Mouse (Mus musculus): ENCODE measurements around the gene Gng3.
A peak's percentile ranks its signal among the peaks of the same experiment; 100 is the strongest.
"Not testable (repeated sequence)": the region's sequence is repeated elsewhere in the genome, so short reads cannot be mapped to it uniquely, and the experiment has no call there.

Gene Gng3

DNA sequence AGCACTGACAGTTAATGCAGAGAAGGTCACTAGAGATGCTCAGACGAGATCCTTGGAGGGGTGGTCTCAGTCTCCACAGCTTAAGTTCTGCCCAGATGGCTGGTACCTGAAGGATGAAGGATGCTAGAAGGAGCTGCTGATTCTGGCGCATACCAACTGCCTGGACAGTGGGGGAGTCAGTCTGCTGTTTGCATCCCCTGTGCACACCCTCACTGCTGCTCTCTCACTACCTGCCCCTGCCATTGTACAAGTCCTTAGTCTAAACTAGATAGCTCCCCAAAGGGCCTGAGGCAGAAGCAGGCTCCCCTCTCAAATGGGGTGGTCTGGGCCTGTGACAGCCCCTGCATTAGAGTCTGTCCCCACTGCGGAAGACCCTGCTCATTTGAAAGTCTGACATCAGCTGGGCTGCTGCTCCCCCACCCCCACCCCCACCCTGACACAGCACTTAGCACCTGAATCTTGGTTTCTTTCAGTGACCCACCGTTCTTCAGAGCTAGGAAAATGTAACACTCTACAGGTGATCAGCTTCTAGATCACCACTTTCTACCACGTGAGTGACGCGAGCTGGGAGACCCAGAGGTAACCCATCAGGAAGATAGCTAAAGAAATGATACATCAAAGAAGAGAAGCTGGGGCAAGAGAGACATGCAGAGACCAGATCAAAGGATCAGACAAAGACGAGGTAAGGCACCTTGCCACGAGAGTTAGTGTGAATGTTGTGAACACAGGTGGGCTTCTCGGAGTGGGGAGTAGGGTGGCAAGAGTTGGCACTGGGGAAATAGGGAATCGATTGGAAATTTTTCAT is at the start of gene Gng3:
Gene Gng3, minus strand, starts transcription at position 92 of the 805 bp plus-strand sequence.
- DNase-seq (ENCODE audit: low read depth, low spot score): no peak

DNA sequence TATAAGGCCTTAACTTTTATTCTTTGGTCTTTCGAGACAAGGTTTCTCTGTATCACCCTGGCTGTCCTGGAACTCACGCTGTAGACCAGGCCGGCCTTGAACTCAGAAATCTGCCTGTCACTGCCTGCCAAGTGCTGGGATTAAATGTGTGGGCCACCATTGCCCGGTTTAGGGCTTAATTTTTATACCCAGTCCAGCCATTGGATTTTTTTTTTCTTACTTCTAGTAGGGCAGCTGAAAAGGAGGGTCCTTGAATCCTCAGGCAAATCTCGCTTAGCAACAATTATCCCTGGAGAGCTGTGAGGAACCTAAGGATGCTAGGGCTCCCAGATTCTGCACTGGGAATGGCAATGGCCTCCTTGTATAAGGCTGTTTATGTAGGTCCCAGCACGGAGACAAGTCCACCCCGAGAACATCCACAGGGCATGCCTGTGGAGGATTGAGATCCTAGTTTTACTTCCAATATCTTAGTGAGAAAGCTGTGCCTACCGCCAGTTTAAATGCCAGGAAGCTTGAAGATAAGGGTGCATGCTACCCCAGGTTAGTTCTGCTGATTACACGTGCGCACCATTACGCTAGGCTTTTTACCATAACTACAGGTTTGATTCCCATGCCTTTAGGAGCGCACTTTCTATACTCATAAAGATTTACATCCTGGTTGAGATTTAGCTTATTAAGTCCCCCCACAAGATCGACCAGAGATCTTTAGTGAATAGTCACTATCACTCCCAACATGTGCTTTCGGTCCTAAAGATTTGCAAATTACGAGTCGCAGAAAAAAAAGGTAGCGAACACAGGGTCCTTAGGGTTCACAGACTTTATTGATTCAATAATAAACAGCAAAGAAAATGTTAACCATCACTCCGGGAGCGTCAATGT is 48.8 kb upstream of the Gng3 start:
- DNase-seq (ENCODE audit: low read depth, low spot score): no peak
- Histone ChIP-seq H3K36me3 (ENCODE audit: control insufficient read depth, insufficient read depth, low read length, poor library complexity, severe bottlenecking) (0 out of 2 replicates have a peak, but pooled peaks cover 2% of the 10 kb centered on the region), H3K27me3 (ENCODE audit: control insufficient read depth, insufficient read depth, low read length, poor library complexity, severe bottlenecking) (no peaks in the 10 kb centered on the region)

More for the DNA sequence above, at the start of gene Gng3:
- Histone ChIP-seq H3K27me3 (ENCODE audit: control insufficient read depth, insufficient read depth, low read length, poor library complexity, severe bottlenecking) (no peaks in the 10 kb centered on the region), H3K36me3 (ENCODE audit: control insufficient read depth, insufficient read depth, low read length, poor library complexity, severe bottlenecking) (peaks cover 5% of the 10 kb centered on the region; the same call in 1 of the 2 replicates)

DNA sequence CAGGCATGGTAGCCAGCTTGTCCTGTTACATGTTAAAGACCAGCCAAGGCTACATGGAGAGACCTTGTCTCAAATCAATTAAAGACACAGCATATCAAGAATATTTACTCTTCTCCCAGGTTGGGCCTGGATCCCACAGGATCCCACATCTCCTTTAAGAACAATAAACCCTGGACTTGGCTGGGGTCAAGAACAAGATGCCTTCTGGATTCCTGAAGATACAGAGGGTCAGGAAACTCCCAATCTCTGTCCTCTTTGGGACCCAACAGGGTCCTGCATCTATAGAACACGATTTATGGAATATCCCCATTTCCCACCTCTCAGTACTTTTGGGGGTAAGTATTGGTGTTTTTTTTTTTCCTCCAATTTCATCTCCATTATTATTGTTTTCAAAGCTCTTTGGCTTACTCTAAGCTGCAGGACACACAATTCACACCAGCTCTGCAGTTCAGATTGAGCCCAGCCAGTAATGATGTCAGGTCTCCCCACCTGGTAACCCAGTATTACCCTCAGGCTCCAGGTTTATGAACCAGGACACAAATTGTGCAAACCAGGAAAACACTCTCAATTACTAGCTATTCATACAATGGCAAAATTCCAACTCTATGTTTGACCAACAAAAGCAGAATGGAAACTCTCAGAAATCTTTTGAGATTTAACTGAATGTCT is 48.1 kb upstream of the Gng3 start:
- Histone ChIP-seq H3K36me3 (ENCODE audit: control insufficient read depth, insufficient read depth, low read length, poor library complexity, severe bottlenecking) (0 out of 2 replicates have a peak, but pooled peaks cover 2% of the 10 kb centered on the region), H3K27me3 (ENCODE audit: control insufficient read depth, insufficient read depth, low read length, poor library complexity, severe bottlenecking) (no peaks in the 10 kb centered on the region)
- DNase-seq (ENCODE audit: low read depth, low spot score): no peak

DNA sequence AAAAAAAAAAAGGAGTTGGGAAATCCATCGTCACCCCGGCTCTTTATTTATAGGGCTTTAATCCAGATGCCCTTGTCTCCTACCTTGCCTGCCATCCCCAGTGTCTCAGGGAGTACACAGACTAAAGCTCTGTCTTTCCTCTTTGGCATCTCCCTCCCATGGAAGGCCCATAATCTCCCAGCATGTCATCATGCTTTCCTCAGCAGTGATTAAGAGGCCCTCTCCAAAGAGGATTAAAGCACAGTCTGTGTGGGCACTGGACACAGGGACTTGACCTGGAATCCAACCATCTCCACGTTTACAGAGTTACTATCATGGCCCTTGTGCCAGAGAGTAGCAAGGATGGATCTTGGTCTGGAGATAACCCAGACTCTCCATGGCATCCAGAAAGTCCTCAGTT is 44.6 kb upstream of the Gng3 start, which contains the start of the genes Lbhd1 and Gm49403:
Gene Lbhd1, plus strand, starts transcription at position 117 of the 400 bp plus-strand sequence.
Gene Gm49403, plus strand, starts transcription at position 315 of the 400 bp plus-strand sequence.
- Histone ChIP-seq H3K27me3 (ENCODE audit: control insufficient read depth, insufficient read depth, low read length, poor library complexity, severe bottlenecking) (no peaks in the 10 kb centered on the region), H3K36me3 (ENCODE audit: control insufficient read depth, insufficient read depth, low read length, poor library complexity, severe bottlenecking) (no peaks in the 10 kb centered on the region)
- no peak for DNase-seq (ENCODE audit: low read depth, low spot score)

DNA sequence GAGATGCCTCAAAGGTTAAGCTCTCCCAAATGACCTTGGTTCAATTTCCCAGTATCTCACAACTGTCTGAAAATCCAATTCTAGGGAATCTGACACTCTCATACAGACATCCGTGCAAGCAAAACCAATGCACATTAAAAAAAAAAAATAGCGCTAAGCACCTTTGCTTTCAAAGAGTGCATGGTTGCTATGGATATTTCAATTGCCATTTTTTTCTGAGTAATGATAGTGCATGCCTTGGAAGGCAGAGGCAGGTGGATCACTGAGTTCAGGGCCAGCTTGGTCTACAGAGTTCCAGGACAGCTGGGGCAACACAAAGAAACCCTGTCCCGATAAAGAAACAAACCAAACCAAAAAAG is 42.0 kb upstream of the Gng3 start:
- no peaks in the 10 kb centered on the region for H3K27me3 ChIP-seq (ENCODE audit: control insufficient read depth, insufficient read depth, low read length, poor library complexity, severe bottlenecking)
- no peaks in the 10 kb centered on the region; the same call in 1 of the 2 replicates for H3K36me3 ChIP-seq (ENCODE audit: control insufficient read depth, insufficient read depth, low read length, poor library complexity, severe bottlenecking)
- no peak for DNase-seq (ENCODE audit: low read depth, low spot score)

DNA sequence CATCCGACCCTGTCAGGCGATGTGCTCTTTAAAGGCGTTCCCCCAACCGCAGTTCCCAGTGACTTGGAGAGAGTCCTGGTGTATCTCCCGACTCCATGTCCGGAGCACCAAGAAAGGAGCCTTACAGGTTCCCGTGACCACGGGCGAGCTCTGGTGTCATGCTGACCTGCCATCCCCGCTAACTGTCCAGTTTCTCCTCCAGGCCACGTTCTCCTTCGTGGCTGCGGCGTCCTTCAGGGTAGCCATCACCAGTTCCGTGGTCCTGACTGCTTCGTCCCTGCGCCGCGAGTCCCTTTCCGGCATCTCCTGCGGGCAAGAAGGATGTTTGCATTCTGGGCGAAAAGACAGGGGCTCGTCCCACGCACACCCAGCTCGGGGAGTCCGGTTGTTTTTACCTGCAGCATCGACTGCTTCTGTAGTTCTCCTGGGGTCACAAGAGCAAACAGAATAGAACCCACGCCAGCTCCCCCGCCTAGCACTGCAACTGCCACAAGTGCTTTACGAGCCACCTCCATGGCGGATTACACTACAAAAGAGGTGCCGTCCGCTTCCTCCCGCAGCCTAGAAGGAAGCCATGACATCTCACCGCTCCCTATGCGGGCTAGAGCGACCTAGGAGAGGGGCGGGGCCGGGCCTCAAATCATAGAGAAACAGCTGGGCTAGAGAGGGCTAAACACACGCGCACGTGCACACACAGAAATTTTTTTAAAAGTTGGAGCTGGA is 41.5 kb upstream of the Gng3 start, which contains the start of gene Uqcc3:
Gene Uqcc3, minus strand, starts transcription at position 613 of the 723 bp plus-strand sequence.
- H3K27me3 ChIP-seq (ENCODE audit: control insufficient read depth, insufficient read depth, low read length, poor library complexity, severe bottlenecking): no peaks in the 10 kb centered on the region
- peak; percentile 90 for DNase-seq (ENCODE audit: low read depth, low spot score)
- peaks cover 1% of the 10 kb centered on the region for H3K36me3 ChIP-seq (ENCODE audit: control insufficient read depth, insufficient read depth, low read length, poor library complexity, severe bottlenecking)

DNA sequence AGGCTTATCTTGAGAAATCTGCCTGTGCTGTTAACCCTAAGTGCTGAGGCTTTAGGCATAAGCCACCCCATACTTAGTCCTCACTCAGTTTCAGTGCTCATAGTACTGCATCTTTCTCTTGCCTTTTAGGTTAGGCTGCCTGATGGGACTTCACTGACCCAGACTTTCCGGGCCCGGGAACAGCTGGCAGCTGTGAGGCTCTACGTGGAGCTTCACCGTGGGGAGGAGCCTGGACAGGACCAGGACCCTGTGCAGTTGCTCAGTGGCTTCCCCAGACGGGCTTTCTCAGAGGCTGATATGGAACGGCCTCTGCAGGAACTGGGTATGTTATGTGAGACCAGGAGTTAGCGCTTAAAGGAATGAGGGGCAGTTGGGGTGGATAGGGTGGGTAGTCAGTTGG is 36.0 kb upstream of the Gng3 start:
- no peaks in the 10 kb centered on the region for H3K27me3 ChIP-seq (ENCODE audit: control insufficient read depth, insufficient read depth, low read length, poor library complexity, severe bottlenecking)
- DNase-seq (ENCODE audit: low read depth, low spot score): no peak
- H3K36me3 ChIP-seq (ENCODE audit: control insufficient read depth, insufficient read depth, low read length, poor library complexity, severe bottlenecking): peaks cover 4% of the 10 kb centered on the region

DNA sequence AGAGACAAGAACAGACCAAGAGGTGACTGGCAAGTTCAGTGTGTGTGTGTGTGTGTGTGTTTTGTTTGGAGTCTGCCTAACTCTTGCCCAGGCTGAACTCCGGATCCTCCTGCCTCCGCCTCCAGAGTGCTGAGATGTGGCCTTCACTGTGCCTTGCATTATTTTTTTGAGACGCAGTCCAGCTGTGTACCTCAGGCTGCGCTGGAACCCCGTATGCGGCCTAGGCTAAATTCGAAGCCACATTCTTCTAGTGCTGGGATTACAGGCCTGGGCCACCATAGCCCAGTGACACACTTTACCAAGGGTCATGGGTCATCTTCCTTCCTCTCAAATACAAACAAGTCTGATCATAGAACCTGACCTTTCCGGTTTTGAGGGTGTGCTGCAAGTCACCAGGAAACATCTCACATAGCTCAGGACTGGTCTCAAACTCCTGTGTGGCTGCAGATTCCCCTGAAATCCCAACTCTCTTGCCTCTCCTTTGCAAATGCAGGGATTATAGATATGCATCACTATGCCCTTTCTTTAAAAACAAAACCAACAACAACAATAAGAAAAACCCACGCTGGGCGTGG is 33.4 kb upstream of the Gng3 start:
- Histone ChIP-seq H3K36me3 (ENCODE audit: control insufficient read depth, insufficient read depth, low read length, poor library complexity, severe bottlenecking) (peaks cover 6% of the 10 kb centered on the region), H3K27me3 (ENCODE audit: control insufficient read depth, insufficient read depth, low read length, poor library complexity, severe bottlenecking) (no peaks in the 10 kb centered on the region)
- DNase-seq (ENCODE audit: low read depth, low spot score): no peak

DNA sequence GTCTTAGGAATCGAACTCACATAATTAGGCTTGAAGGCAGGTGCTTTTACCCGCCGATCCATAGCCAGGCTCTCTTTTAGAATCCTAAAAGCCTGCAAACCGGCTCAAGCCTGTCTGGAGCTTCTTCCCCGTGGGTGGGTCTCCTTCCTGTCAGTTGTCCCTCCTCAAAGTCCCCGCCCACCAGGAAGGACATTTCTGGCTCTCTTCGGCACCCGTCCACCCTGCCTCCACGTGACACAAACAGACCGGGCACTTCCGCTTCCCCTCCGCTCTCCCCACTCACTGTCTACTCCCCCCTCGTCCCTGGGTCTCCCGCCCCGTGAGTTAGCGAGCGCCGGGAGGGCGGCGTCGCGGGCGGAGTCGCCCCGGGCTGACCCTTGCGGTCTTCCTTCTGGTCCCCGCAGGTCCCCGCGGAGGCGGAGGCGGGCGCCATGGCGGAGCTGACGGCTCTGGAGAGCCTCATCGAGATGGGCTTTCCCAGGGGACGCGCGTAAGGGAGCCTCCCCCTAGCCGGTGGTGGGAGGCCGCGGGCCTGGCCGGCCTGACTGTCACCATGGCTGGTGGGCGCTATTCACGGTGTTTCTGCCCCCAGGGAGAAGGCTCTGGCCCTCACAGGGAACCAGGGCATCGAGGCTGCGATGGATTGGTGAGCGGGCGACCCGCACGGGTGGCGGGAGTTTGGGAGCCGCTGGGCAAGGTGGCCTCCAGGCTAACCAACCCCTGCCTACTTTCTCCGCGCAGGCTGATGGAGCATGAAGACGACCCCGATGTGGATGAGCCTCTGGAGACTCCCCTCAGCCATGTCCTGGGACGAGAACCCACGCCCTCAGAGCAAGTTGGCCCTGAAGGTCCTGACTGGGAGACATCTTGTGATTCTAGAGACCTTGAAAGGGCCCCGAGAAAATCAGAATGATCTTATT is 32.5 kb upstream of the Gng3 start, which contains the start of gene Ubxn1:
Gene Ubxn1, plus strand, starts transcription at position 230 of the 920 bp plus-strand sequence.
- no peaks in the 10 kb centered on the region for H3K27me3 ChIP-seq (ENCODE audit: control insufficient read depth, insufficient read depth, low read length, poor library complexity, severe bottlenecking)
- DNase-seq (ENCODE audit: low read depth, low spot score): peak; percentile 94

DNA sequence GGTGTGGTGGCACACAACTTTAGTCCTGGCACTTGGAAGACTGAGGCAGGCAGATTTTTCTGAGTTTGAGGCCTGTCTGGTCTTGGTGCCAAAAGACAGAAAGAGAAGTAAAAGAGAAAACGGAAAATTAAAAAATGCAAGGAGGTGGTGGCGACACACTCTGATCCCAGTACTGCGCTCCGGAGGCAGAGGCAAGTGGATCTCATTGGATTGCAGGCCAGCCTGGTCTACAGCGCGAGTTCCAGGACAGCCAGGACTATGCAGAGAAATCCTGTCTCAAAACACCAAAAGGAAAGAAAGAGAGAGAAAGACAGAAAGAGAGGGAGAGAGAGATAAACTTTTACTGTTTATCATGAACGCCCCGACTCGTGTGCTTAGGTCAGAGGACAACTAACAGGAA is 31.8 kb upstream of the Gng3 start:
- DNase-seq (ENCODE audit: low read depth, low spot score): no peak
- no peaks in the 10 kb centered on the region for H3K27me3 ChIP-seq (ENCODE audit: control insufficient read depth, insufficient read depth, low read length, poor library complexity, severe bottlenecking)
- peaks cover 6% of the 10 kb centered on the region for H3K36me3 ChIP-seq (ENCODE audit: control insufficient read depth, insufficient read depth, low read length, poor library complexity, severe bottlenecking)

More for the DNA sequence above, 32.5 kb upstream of the Gng3 start, which contains the start of gene Ubxn1:
- H3K36me3 ChIP-seq (ENCODE audit: control insufficient read depth, insufficient read depth, low read length, poor library complexity, severe bottlenecking): peaks cover 6% of the 10 kb centered on the region

DNA sequence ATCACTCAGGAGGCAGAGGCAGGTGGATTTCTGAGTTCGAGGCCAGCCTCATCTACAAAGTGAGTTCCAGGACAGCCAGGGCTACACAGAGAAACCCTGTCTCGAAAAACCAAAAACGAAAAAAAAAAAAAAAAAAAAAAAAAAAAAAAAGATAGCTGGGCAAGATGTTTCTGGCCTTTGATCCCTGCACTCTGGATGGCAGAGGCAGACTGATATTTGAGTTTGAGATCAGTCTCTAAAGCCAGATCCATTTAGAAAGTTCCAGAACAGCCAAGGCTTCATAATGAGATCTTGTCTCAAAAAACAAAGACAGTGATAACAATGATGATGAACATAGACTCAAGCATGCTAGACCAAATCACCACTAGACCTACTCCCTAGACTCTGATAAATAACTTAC is 31.4 kb upstream of the Gng3 start:
- H3K36me3 ChIP-seq (ENCODE audit: control insufficient read depth, insufficient read depth, low read length, poor library complexity, severe bottlenecking); DNase-seq (ENCODE audit: low read depth, low spot score); H3K27me3 ChIP-seq (ENCODE audit: control insufficient read depth, insufficient read depth, low read length, poor library complexity, severe bottlenecking): not testable (repeated sequence)

DNA sequence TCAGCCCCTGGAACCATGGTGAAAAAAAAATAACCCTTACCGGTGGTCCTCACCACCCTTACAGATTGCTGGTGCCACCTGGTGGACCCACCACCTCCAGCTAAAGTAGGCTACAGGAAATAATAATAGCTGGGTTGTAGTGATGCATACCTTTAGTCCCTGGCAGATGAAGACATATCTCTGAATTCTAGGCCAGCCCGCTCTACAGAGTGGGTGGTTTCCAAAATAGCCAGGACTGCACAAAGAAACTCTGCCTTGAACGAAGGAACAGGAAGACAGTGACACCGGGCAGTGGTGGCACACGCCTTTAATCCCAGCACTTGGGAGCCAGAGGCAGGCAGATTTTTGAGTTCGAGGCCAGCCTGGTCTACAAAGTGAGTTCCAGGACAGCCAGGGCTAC is 25.3 kb upstream of the Gng3 start:
- no peak for DNase-seq (ENCODE audit: low read depth, low spot score)
- Histone ChIP-seq H3K27me3 (ENCODE audit: control insufficient read depth, insufficient read depth, low read length, poor library complexity, severe bottlenecking) (no peaks in the 10 kb centered on the region), H3K36me3 (ENCODE audit: control insufficient read depth, insufficient read depth, low read length, poor library complexity, severe bottlenecking) (peaks cover 2% of the 10 kb centered on the region; the same call in 1 of the 2 replicates)

DNA sequence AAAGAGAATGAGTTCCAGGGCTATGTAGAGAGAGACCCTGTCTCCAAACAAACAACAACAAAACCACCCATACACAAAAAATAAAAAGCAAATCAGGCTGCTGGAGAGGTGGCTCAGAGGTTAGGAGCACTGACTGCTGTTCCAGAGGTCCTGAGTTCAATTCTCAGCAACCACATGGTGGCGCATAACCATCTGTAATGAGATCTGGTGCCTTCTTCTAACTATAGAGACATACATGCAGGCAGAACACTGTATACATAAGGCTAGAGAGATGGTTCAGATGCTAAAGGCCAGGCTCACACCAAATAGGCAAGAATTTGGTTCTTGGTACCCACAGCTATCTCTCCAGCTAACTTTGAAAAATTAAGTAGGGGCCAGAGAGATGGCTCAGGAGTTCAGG is 20.0 kb upstream of the Gng3 start:
- no peaks in the 10 kb centered on the region for H3K36me3 ChIP-seq (ENCODE audit: control insufficient read depth, insufficient read depth, low read length, poor library complexity, severe bottlenecking)
- H3K27me3 ChIP-seq (ENCODE audit: control insufficient read depth, insufficient read depth, low read length, poor library complexity, severe bottlenecking): no peaks in the 10 kb centered on the region
- DNase-seq (ENCODE audit: low read depth, low spot score): peak; percentile 66

All from splenic B cell, adult 2 months (primary cell).